Mouse (Mus musculus) 416B (cell line): ENCODE data around the gene Snhg11.
"Not testable (repeated sequence)": the region's sequence is repeated elsewhere in the genome, so short reads cannot be mapped to it uniquely, and the experiment has no call there.

Experiments
- DNase-seq: peaks from one replicate; pipeline ENCODE4 v3.0.0; 2011; ENCODE audit warnings: low read depth

Snhg11 gene

GRCm38 (mm10) chr2:158369474-158370172 is 5.8 kb upstream of the Snhg11 start:
- no peak for DNase-seq

GRCm38 (mm10) chr2:158370173-158370550 is 5.3 kb upstream of the Snhg11 start:
- DNase-seq: no peak

GRCm38 (mm10) chr2:158373061-158373460 is 2.4 kb upstream of the Snhg11 start:
- no peak for DNase-seq

- no peak for DNase-seq
These were observed 1.9 kb upstream of the Snhg11 start for GRCm38 (mm10) chr2:158373516-158373915.

GRCm38 (mm10) chr2:158376123-158376687 is 767 bp downstream of the Snhg11 start:
- no peak for DNase-seq

- no peak for DNase-seq
These were observed 1.4 kb downstream of the Snhg11 start for GRCm38 (mm10) chr2:158376798-158377197.

GRCm38 (mm10) chr2:158377811-158378210 is 2.4 kb downstream of the Snhg11 start:
- no peak for DNase-seq

- peak; percentile 92 for DNase-seq
These were observed 4.1 kb downstream of the Snhg11 start for GRCm38 (mm10) chr2:158379354-158380078.

- no peak for DNase-seq
These were observed 10.6 kb downstream of the Snhg11 start for GRCm38 (mm10) chr2:158386072-158386471.

- no peak for DNase-seq
These were observed 14.0 kb downstream of the Snhg11 start for GRCm38 (mm10) chr2:158389421-158389820.

- DNase-seq: no peak
These were observed 20.9 kb downstream of the Snhg11 start for GRCm38 (mm10) chr2:158396369-158396768.

GRCm38 (mm10) chr2:158397140-158397539 is 21.7 kb downstream of the Snhg11 start:
- DNase-seq: not testable (repeated sequence)

- no peak for DNase-seq
These were observed 27.5 kb downstream of the Snhg11 start for GRCm38 (mm10) chr2:158402915-158403314.

GRCm38 (mm10) chr2:158408997-158409594 is 33.7 kb downstream of the Snhg11 start:
- DNase-seq: no peak

- DNase-seq: peak; percentile 96
These were observed 34.2 kb downstream of the Snhg11 start, which contains the start of gene Ralgapb for GRCm38 (mm10) chr2:158409595-158410021. TSS of gene Ralgapb (plus strand) at chr2:158409848.

- DNase-seq: peak; percentile 44
These were observed 34.9 kb downstream of the Snhg11 start for GRCm38 (mm10) chr2:158410022-158411014.

GRCm38 (mm10) chr2:158413240-158413639 is 37.8 kb downstream of the Snhg11 start:
- peak; percentile 73 for DNase-seq

- DNase-seq: peak; percentile 75
These were observed 40.4 kb downstream of the Snhg11 start for GRCm38 (mm10) chr2:158415826-158416225.

- no peak for DNase-seq
These were observed 43.2 kb downstream of the Snhg11 start for GRCm38 (mm10) chr2:158418663-158419062.
